In genomic region chr16:33055655-33056054, GRCm38 (mm10) we compare ENCODE assay signal across 8 mouse cellular contexts. TPM values are rescaled to one million over a fixed set of nuclear protein-coding genes. Genes with fewer than 3 reads are reported as not detected.
DNase-seq lines count a peak whose midpoint lies in the region; ATAC-seq and TF ChIP-seq lines count a peak whose summit lies in the region.

No protein-coding gene starts in this region.

- H3K27me3 ChIP-seq in heart, embryonic 10.5 days (ENCODE audit: insufficient read depth, poor library complexity, severe bottlenecking), result no peaks in the 10 kb centered on the region
- H3K27me3 ChIP-seq in ES-Bruce4 (ENCODE audit: control insufficient read depth, insufficient read depth, low read length, poor library complexity, severe bottlenecking), result no peaks in the 10 kb centered on the region
- H3K27me3 ChIP-seq in neural tube, embryonic 12.5 days (replicated peaks), result no peaks in the 10 kb centered on the region

- no peak for TF ChIP-seq CTCF in ES-Bruce4 (IDR thresholded peaks at IDR 0.05; ENCODE audit: low read depth, low read length)

- WGBS in heart, embryonic 10.5 days, result 20% methylated on average over 10 of the region's 10 CpGs
- 25% methylated on average over 10 of the region's 10 CpGs for WGBS in neural tube, embryonic 12.5 days

- 0 out of 2 replicates have a peak overlapping the region, but pooled peaks have one; percentile 19 for H3K27ac ChIP-seq in heart, embryonic 10.5 days
- H3K27ac ChIP-seq in ES-Bruce4 (ENCODE audit: insufficient read depth, low read length), result no peak overlapping the region
- H3K27ac ChIP-seq in neural tube, embryonic 12.5 days, result no peak overlapping the region

- peak; percentile 36 for ATAC-seq in erythroid progenitor cell, adult 5-6 weeks (replicated peaks; ENCODE audit: low FRiP score, poor library complexity, severe bottlenecking)
- ATAC-seq in neural tube, embryonic 12.5 days (ENCODE audit: low FRiP score, low read depth), result peak; percentile 42; the same call in 1 of the 2 replicates
- no peak for ATAC-seq in activated CD4-positive, CD25-positive, alpha-beta regulatory T cell, adult 4 months

- peak overlapping the region; percentile 71 for H3K4me2 ChIP-seq in neural tube, embryonic 12.5 days (replicated peaks)

- H3K9ac ChIP-seq in ES-Bruce4 (ENCODE audit: low read depth, poor library complexity, severe bottlenecking), result peak overlapping the region; percentile 96
- 0 out of 2 replicates have a peak overlapping the region, but pooled peaks have one; percentile 33 for H3K9ac ChIP-seq in neural tube, embryonic 12.5 days

- H3K9me3 ChIP-seq in heart, embryonic 10.5 days, result no peaks in the 10 kb centered on the region
- no peaks in the 10 kb centered on the region for H3K9me3 ChIP-seq in ES-Bruce4 (replicated peaks; ENCODE audit: control insufficient read depth, insufficient read depth, low read length, poor library complexity, severe bottlenecking)
- H3K9me3 ChIP-seq in neural tube, embryonic 12.5 days, result no peaks in the 10 kb centered on the region

- intact Hi-C loops in left cerebral cortex, postnatal 25 days (cut with DNase I), result no loop called here

- TF ChIP-seq POLR2A in ES-Bruce4 (IDR thresholded peaks at IDR 0.05; ENCODE audit: insufficient read depth, low read length), result no peak

- peak overlapping the region; percentile 95 for H3K4me3 ChIP-seq in heart, embryonic 10.5 days
- peak overlapping the region; percentile 100 for H3K4me3 ChIP-seq in ES-Bruce4 (ENCODE audit: low read depth, low read length)
- H3K4me3 ChIP-seq in neural tube, embryonic 12.5 days, result peak overlapping the region; percentile 89

- TF ChIP-seq EP300 in ES-Bruce4 (IDR thresholded peaks at IDR 0.05; ENCODE audit: insufficient read depth, low read depth, low read length), result no peak

- no peak for DNase-seq in heart, embryonic 10.5 days (ENCODE audit: low spot score)
- DNase-seq in heart, adult 18-20 months, result no peak
- peak; percentile 28 for DNase-seq in kidney, postnatal 14 days
- DNase-seq in left cerebral cortex, postnatal 25 days (ENCODE audit: low spot score in 2 of 2), result no peak

- peaks cover 12% of the 10 kb centered on the region; the same call in 1 of the 2 replicates for H3K4me1 ChIP-seq in heart, embryonic 10.5 days
- H3K4me1 ChIP-seq in ES-Bruce4 (ENCODE audit: control insufficient read depth, insufficient read depth, low read length), result no peaks in the 10 kb centered on the region
- H3K4me1 ChIP-seq in neural tube, embryonic 12.5 days, result peaks cover 13% of the 10 kb centered on the region

- peaks cover 29% of the 10 kb centered on the region for H3K36me3 ChIP-seq in heart, embryonic 10.5 days
- H3K36me3 ChIP-seq in ES-Bruce4 (ENCODE audit: control insufficient read depth, insufficient read depth, low read length, poor library complexity, severe bottlenecking), result peaks cover 36% of the 10 kb centered on the region
- peaks cover 26% of the 10 kb centered on the region for H3K36me3 ChIP-seq in neural tube, embryonic 12.5 days

RNA-seq across cellular contexts. Expression of gene Iqcg, which starts 0.4 kb away (rescaled TPM):
- 1.8 and 2.4 TPM in 2 replicates for polyA plus RNA-seq in heart, embryonic 10.5 days (2016; fragmentation: Nextera tagmentation; extraction: Ambion mirVana)
- under 1 TPM; 0.49 to 0.62 TPM for total RNA-seq in heart, adult 18-20 months (2021)
- polyA plus RNA-seq in ES-Bruce4 (2011; ENCODE audit: insufficient read depth, insufficient read length, low read depth, missing spikeins), result 18.0 and 19.8 TPM in 2 replicates
- not detected in 2 replicates for total RNA-seq in erythroid progenitor cell, adult 5-6 weeks (2015; ENCODE audit: low replicate concordance)
- under 0.01 TPM in 1 of 2 replicates, not detected in the other for total RNA-seq in erythroid progenitor cell, adult 5-6 weeks (2017; ENCODE audit: low replicate concordance)
- polyA plus RNA-seq in neural tube, embryonic 12.5 days (2016; fragmentation: Nextera tagmentation; extraction: Ambion mirVana), result 3.9 and 4.5 TPM in 2 replicates
- total RNA-seq in left cerebral cortex, postnatal 25 days (2021), result 1 to 10 TPM; 4.6 to 5.5 TPM
- 1 to 10 TPM in 1 of 2 experiments, under 1 TPM in 1; 0.88 to 1.2 TPM for polyA plus RNA-seq in activated CD4-positive, CD25-positive, alpha-beta regulatory T cell, adult 4 months (2017; shearing (Covaris generic))

RNA-seq across cellular contexts. Expression of gene Rpl35a, which starts 0.6 kb away (rescaled TPM):
- 737 and 843 TPM in 2 replicates for polyA plus RNA-seq in heart, embryonic 10.5 days (2016; fragmentation: Nextera tagmentation; extraction: Ambion mirVana)
- total RNA-seq in heart, adult 18-20 months (2021), result 100 to 1,000 TPM; 354 to 362 TPM
- polyA plus RNA-seq in ES-Bruce4 (2011; ENCODE audit: insufficient read depth, insufficient read length, low read depth, missing spikeins), result 1,375 and 1,499 TPM in 2 replicates
- 809 and 822 TPM in 2 replicates for total RNA-seq in erythroid progenitor cell, adult 5-6 weeks (2015; ENCODE audit: low replicate concordance)
- total RNA-seq in erythroid progenitor cell, adult 5-6 weeks (2017; ENCODE audit: low replicate concordance), result 235 and 511 TPM in 2 replicates
- 643 and 651 TPM in 2 replicates for polyA plus RNA-seq in neural tube, embryonic 12.5 days (2016; fragmentation: Nextera tagmentation; extraction: Ambion mirVana)
- total RNA-seq in left cerebral cortex, postnatal 25 days (2021), result 100 to 1,000 TPM; 266 to 275 TPM
- 1,000 to 10,000 TPM; 1,435 to 1,661 TPM for polyA plus RNA-seq in activated CD4-positive, CD25-positive, alpha-beta regulatory T cell, adult 4 months (2017; shearing (Covaris generic))

RNA-seq across cellular contexts. Expression of gene Lmln, which starts 6.7 kb away (rescaled TPM):
- polyA plus RNA-seq in heart, embryonic 10.5 days (2016; fragmentation: Nextera tagmentation; extraction: Ambion mirVana), result 3.0 and 3.3 TPM in 2 replicates
- 1 to 10 TPM; 2.1 to 2.7 TPM for total RNA-seq in heart, adult 18-20 months (2021)
- 3.2 and 5.4 TPM in 2 replicates for polyA plus RNA-seq in ES-Bruce4 (2011; ENCODE audit: insufficient read depth, insufficient read length, low read depth, missing spikeins)
- 3.2 and 15.1 TPM in 2 replicates for total RNA-seq in erythroid progenitor cell, adult 5-6 weeks (2015; ENCODE audit: low replicate concordance)
- 1.2 and 3.8 TPM in 2 replicates for total RNA-seq in erythroid progenitor cell, adult 5-6 weeks (2017; ENCODE audit: low replicate concordance)
- polyA plus RNA-seq in neural tube, embryonic 12.5 days (2016; fragmentation: Nextera tagmentation; extraction: Ambion mirVana), result 2.9 and 4.6 TPM in 2 replicates
- 10 to 100 TPM; 11.7 to 13.5 TPM for total RNA-seq in left cerebral cortex, postnatal 25 days (2021)
- 1 to 10 TPM in 1 of 2 experiments, under 1 TPM in 1; 0.17 to 2.4 TPM for polyA plus RNA-seq in activated CD4-positive, CD25-positive, alpha-beta regulatory T cell, adult 4 months (2017; shearing (Covaris generic))
